In genomic region chr11:115224889-115225288, GRCm38 (mm10) we compare ENCODE assay signal across 8 mouse cellular contexts. TPM values are rescaled to one million over a fixed set of nuclear protein-coding genes. Genes with fewer than 3 reads are reported as not detected.
DNase-seq lines count a peak whose midpoint lies in the region; TF ChIP-seq lines count a peak whose summit lies in the region.

No protein-coding gene starts in this region.

- 54% methylated on average over 8 of the region's 8 CpGs for WGBS in lung, adult 2 months

- DNase-seq in gastrocnemius, adult 8-10 months (ENCODE audit: low spot score in 2 of 2) = peak; percentile 46 to 54
- DNase-seq in gastrocnemius, postnatal 36 days = no peak
- peak; percentile 75 for DNase-seq in right cerebral cortex, postnatal 14 days
- DNase-seq in right cerebral cortex, postnatal 36 days (ENCODE audit: low spot score in 2 of 2) = no peak
- peak; percentile 40 for DNase-seq in c-Kit-positive CD71-positive TER-119-positive erythroid progenitor cells, embryonic 14.5 days (ENCODE audit: low spot score)
- DNase-seq in forelimb bud, embryonic 11.5 days (ENCODE audit: low read depth, low spot score) = peak; percentile 56
- peak; percentile 33 for DNase-seq in lung, adult 2 months
- DNase-seq in thymus, postnatal 10 days (ENCODE audit: low spot score in 2 of 2) = peak; percentile 70 to 92

- H3K4me1 ChIP-seq in lung, adult 2 months (ENCODE audit: control insufficient read depth, insufficient read depth, low read length) = peaks cover 21% of the 10 kb centered on the region

- TF ChIP-seq CTCF in lung, adult 2 months (IDR thresholded peaks at IDR 0.05; ENCODE audit: insufficient read depth, low read length) = peak; percentile 32

- intact Hi-C loops in gastrocnemius, postnatal 36 days (cut with DNase I) = no loop called here

- no peak for TF ChIP-seq POLR2A in lung, adult 2 months (IDR thresholded peaks at IDR 0.05; ENCODE audit: borderline replicate concordance, extremely low read depth, low read depth, low read length)

- no peak overlapping the region for H3K4me3 ChIP-seq in lung, adult 2 months (replicated peaks; ENCODE audit: extremely low read depth, low read depth, low read length)

RNA-seq across cellular contexts. Expression of gene Nat9, which starts 37.2 kb away (rescaled TPM):
- 10 to 100 TPM; 13.3 to 16.6 (median 15.8) TPM for total RNA-seq in gastrocnemius, adult 8-10 months (2022)
- total RNA-seq in gastrocnemius, postnatal 36 days (2021) = 10 to 100 TPM; 10.6 to 12.9 TPM
- 18.8 and 26.4 TPM in 2 replicates for polyA plus RNA-seq in lung, adult 2 months (2012; rRNA removed)

RNA-seq across cellular contexts. Expression of gene Tmem104, which starts 37.6 kb away (rescaled TPM):
- total RNA-seq in gastrocnemius, adult 8-10 months (2022) = 1 to 10 TPM; 4.3 to 7.2 (median 6.3) TPM
- total RNA-seq in gastrocnemius, postnatal 36 days (2021) = 1 to 10 TPM; 4.5 to 6.0 TPM
- 19.1 and 21.6 TPM in 2 replicates for polyA plus RNA-seq in lung, adult 2 months (2012; rRNA removed)

RNA-seq across cellular contexts. Expression of gene Grin2c, which starts 42.2 kb away (rescaled TPM):
- total RNA-seq in gastrocnemius, adult 8-10 months (2022) = under 1 TPM; 0.05 to 0.16 (median 0.14) TPM
- not detected for total RNA-seq in gastrocnemius, postnatal 36 days (2021)
- 4.8 and 6.5 TPM in 2 replicates for polyA plus RNA-seq in lung, adult 2 months (2012; rRNA removed)

RNA-seq across cellular contexts. Expression of gene Fdxr, which starts 52.0 kb away (rescaled TPM):
- 1 to 10 TPM; 2.4 to 4.1 (median 2.7) TPM for total RNA-seq in gastrocnemius, adult 8-10 months (2022)
- total RNA-seq in gastrocnemius, postnatal 36 days (2021) = 1 to 10 TPM; 3.6 to 4.4 TPM
- polyA plus RNA-seq in lung, adult 2 months (2012; rRNA removed) = 11.1 and 13.0 TPM in 2 replicates

Comparison
In these comparisons a context has a peak if more than half of its experiments do, and no peak if none do; other contexts are left out.
1. DNase-seq: peak in gastrocnemius, adult 8-10 months (2 of 2), right cerebral cortex, postnatal 14 days (single experiment), c-Kit-positive CD71-positive TER-119-positive erythroid progenitor cells, embryonic 14.5 days (single experiment), forelimb bud, embryonic 11.5 days (single experiment), lung, adult 2 months (single experiment) and thymus, postnatal 10 days (2 of 2); none in gastrocnemius, postnatal 36 days (0 of 2) and right cerebral cortex, postnatal 36 days (0 of 2).